Mouse (Mus musculus) liver, embryonic 11.5 days (tissue): Measurements from ENCODE around the gene Vsig8. TPM values are rescaled to one million over a fixed set of nuclear protein-coding genes. Genes with fewer than 3 reads are reported as not detected.

ENCODE experiments used
- polyA plus RNA-seq: library from polyadenylated mRNA; unstranded; fragments of >200 nt; fragmentation: Nextera tagmentation; extraction: Ambion mirVana; gene quantifications from 2 replicates; pipeline ENCODE4 v1.2.1, GENCODE M21; 2014

Vsig8 gene
- polyA plus RNA-seq, 1 experiment from 2014 or later: not detected

Other genes starting within 250 kb of the Vsig8 start
- 0.39 and 0.51 TPM in 2 replicates for gene Kcnj9, start 226.6 kb upstream of the Vsig8 start, polyA plus RNA-seq
- 0.10 TPM in 1 of 2 replicates, not detected in the other for gene Kcnj10, start 214.7 kb upstream of the Vsig8 start, polyA plus RNA-seq
- gene Pigm, start 179.4 kb upstream of the Vsig8 start, polyA plus RNA-seq: 7.7 and 7.8 TPM in 2 replicates
- 0.55 and 1.4 TPM in 2 replicates for gene Slamf9, start 80.6 kb upstream of the Vsig8 start, polyA plus RNA-seq
- 9.7 and 13.8 TPM in 2 replicates for gene Igsf9, start 74.2 kb upstream of the Vsig8 start, polyA plus RNA-seq
- 248 and 257 TPM in 2 replicates for gene Tagln2, start 55.9 kb upstream of the Vsig8 start, polyA plus RNA-seq
- 0.77 and 1.4 TPM in 2 replicates for gene Cfap45, start 35.1 kb upstream of the Vsig8 start, polyA plus RNA-seq
- gene Slamf8, start 34.6 kb downstream of the Vsig8 start, polyA plus RNA-seq: not detected in 2 replicates
- 0.11 TPM in 1 of 2 replicates, not detected in the other for gene Fcrl6, start 46.6 kb downstream of the Vsig8 start, polyA plus RNA-seq
- 6.2 and 8.2 TPM in 2 replicates for gene Dusp23, start 77.0 kb downstream of the Vsig8 start, polyA plus RNA-seq
- 3.5 and 5.8 TPM in 2 replicates for gene Crp, start 142.1 kb downstream of the Vsig8 start, polyA plus RNA-seq